Mouse (Mus musculus): ENCODE results near the gene Pah. TPM values are rescaled to one million over a fixed set of nuclear protein-coding genes. Genes with fewer than 3 reads are reported as not detected.

Pah gene
- polyA plus RNA-seq, 1 experiment from 2014 or later, result not detected

GRCm38 (mm10) chr10:87563818-87564217, 42.2 kb downstream of the Pah start:
- no peaks in the 10 kb centered on the region for H3K36me3 ChIP-seq (ENCODE audit: insufficient read depth, low read length)
- no peaks in the 10 kb centered on the region for H3K27me3 ChIP-seq (replicated peaks; ENCODE audit: insufficient read depth, low read length)
- H3K9me3 ChIP-seq (ENCODE audit: low read length), result no peaks in the 10 kb centered on the region
- DNase-seq (ENCODE audit: low spot score) (no peak), ATAC-seq (no peak)
- H3K4me1 ChIP-seq (ENCODE audit: insufficient read depth, low read depth, low read length), result no peaks in the 10 kb centered on the region
- no peak overlapping the region for H3K4me2 ChIP-seq (replicated peaks; ENCODE audit: low read depth, low read length)
- no peak overlapping the region for H3K4me3 ChIP-seq (ENCODE audit: low read depth, low read length)
- 81% methylated on average over 9 of the region's 9 CpGs for WGBS
- no peak overlapping the region for H3K27ac ChIP-seq (ENCODE audit: low read length)
- TF ChIP-seq CTCF (IDR thresholded peaks at IDR 0.05), result no peak
- H3K9ac ChIP-seq (replicated peaks; ENCODE audit: low read depth), result no peak overlapping the region

- 36% methylated on average over 2 of the region's 2 CpGs for WGBS
- Histone ChIP-seq H3K36me3 (ENCODE audit: insufficient read depth, low read length) (no peaks in the 10 kb centered on the region), H3K27me3 (replicated peaks; ENCODE audit: insufficient read depth, low read length) (no peaks in the 10 kb centered on the region), H3K9ac (replicated peaks; ENCODE audit: low read depth) (no peak overlapping the region), H3K9me3 (ENCODE audit: low read length) (no peaks in the 10 kb centered on the region), H3K4me3 (ENCODE audit: low read depth, low read length) (no peak overlapping the region), H3K27ac (ENCODE audit: low read length) (no peak overlapping the region), H3K4me1 (ENCODE audit: insufficient read depth, low read depth, low read length) (no peaks in the 10 kb centered on the region), H3K4me2 (replicated peaks; ENCODE audit: low read depth, low read length) (no peak overlapping the region)
- ATAC-seq (no peak), DNase-seq (ENCODE audit: low spot score) (no peak)
- no peak for TF ChIP-seq EP300 (IDR thresholded peaks at IDR 0.05)
- no peak for TF ChIP-seq CTCF (IDR thresholded peaks at IDR 0.05)
Measured at GRCm38 (mm10) chr10:87565712-87566111, 44.1 kb downstream of the Pah start.

DNA sequence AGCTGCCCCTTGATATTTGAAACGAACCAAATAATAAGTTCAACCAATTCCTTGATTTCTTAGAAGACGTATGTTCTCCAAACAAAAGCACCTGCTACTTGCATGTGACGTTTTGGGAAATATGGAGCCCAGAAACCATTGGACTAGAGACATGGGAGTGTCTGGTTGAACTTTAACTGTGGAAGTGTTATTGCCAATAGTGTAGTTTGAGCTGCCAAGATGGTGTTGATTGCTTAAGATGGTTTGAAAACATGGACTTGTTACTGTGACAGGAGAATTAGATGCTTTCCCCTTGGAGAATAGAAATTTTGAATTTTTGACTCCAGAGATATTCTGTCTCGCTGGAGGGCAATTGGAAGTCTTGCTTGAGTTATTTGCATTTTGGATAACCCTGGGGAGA, 50.9 kb downstream of the Pah start:
- Histone ChIP-seq H3K9ac (replicated peaks; ENCODE audit: low read depth) (no peak overlapping the region), H3K4me2 (replicated peaks; ENCODE audit: low read depth, low read length) (no peak overlapping the region), H3K9me3 (ENCODE audit: low read length) (no peaks in the 10 kb centered on the region), H3K4me3 (ENCODE audit: low read depth, low read length) (no peak overlapping the region), H3K27ac (ENCODE audit: low read length) (no peak overlapping the region), H3K4me1 (ENCODE audit: insufficient read depth, low read depth, low read length) (no peaks in the 10 kb centered on the region), H3K27me3 (replicated peaks; ENCODE audit: insufficient read depth, low read length) (no peaks in the 10 kb centered on the region), H3K36me3 (ENCODE audit: insufficient read depth, low read length) (no peaks in the 10 kb centered on the region)
- WGBS, result 74% methylated on average over 4 of the region's 4 CpGs
- TF ChIP-seq EP300 (IDR thresholded peaks at IDR 0.05) (no peak), CTCF (IDR thresholded peaks at IDR 0.05) (no peak)
- DNase-seq (ENCODE audit: low spot score) (no peak), ATAC-seq (no peak)

- H3K9ac ChIP-seq (replicated peaks; ENCODE audit: low read depth), result no peak overlapping the region
- TF ChIP-seq CTCF (IDR thresholded peaks at IDR 0.05), result no peak
- TF ChIP-seq EP300 (IDR thresholded peaks at IDR 0.05), result no peak
- H3K4me1 ChIP-seq (ENCODE audit: insufficient read depth, low read depth, low read length), result no peaks in the 10 kb centered on the region
- WGBS, result 72% methylated on average over 1 of the region's 1 CpGs
- no peak overlapping the region for H3K4me3 ChIP-seq (ENCODE audit: low read depth, low read length)
- ATAC-seq, result no peak
- no peaks in the 10 kb centered on the region for H3K36me3 ChIP-seq (ENCODE audit: insufficient read depth, low read length)
- no peaks in the 10 kb centered on the region for H3K27me3 ChIP-seq (replicated peaks; ENCODE audit: insufficient read depth, low read length)
- DNase-seq (ENCODE audit: low spot score), result no peak
- no peaks in the 10 kb centered on the region for H3K9me3 ChIP-seq (ENCODE audit: low read length)
- H3K4me2 ChIP-seq (replicated peaks; ENCODE audit: low read depth, low read length), result no peak overlapping the region
- H3K27ac ChIP-seq (ENCODE audit: low read length), result no peak overlapping the region
Measured at GRCm38 (mm10) chr10:87586696-87587095, 65.1 kb downstream of the Pah start.

DNA sequence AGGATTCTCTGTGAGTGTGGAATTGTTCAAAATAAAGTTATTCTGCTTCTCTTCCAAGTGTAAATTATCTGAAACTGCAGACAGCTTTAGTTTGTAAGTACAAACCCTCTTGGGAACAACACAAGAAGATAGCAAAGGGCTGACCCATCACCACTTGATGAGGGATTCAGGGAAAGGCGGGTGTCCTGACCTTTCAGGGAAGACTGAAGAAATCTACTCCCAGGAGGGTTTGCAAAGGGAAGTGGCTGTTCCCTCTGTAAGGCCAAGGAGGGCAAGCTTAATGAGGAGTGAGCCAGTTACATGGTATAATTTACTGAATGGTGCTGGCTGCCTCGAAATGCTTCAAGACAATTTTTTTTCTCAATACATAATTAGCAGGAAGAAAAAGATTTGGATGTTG, 72.3 kb downstream of the Pah start:
- H3K9me3 ChIP-seq (ENCODE audit: low read length), result no peaks in the 10 kb centered on the region
- ATAC-seq (no peak), DNase-seq (ENCODE audit: low spot score) (no peak)
- H3K4me1 ChIP-seq (ENCODE audit: insufficient read depth, low read depth, low read length), result no peaks in the 10 kb centered on the region
- no peak overlapping the region for H3K4me2 ChIP-seq (replicated peaks; ENCODE audit: low read depth, low read length)
- H3K36me3 ChIP-seq (ENCODE audit: insufficient read depth, low read length), result no peaks in the 10 kb centered on the region
- H3K9ac ChIP-seq (replicated peaks; ENCODE audit: low read depth), result no peak overlapping the region
- TF ChIP-seq CTCF (IDR thresholded peaks at IDR 0.05), result no peak
- no peak for TF ChIP-seq EP300 (IDR thresholded peaks at IDR 0.05)
- H3K4me3 ChIP-seq (ENCODE audit: low read depth, low read length), result no peak overlapping the region
- H3K27me3 ChIP-seq (replicated peaks; ENCODE audit: insufficient read depth, low read length), result no peaks in the 10 kb centered on the region
- H3K27ac ChIP-seq (ENCODE audit: low read length), result no peak overlapping the region
- WGBS, result 38% methylated on average over 2 of the region's 2 CpGs

DNA sequence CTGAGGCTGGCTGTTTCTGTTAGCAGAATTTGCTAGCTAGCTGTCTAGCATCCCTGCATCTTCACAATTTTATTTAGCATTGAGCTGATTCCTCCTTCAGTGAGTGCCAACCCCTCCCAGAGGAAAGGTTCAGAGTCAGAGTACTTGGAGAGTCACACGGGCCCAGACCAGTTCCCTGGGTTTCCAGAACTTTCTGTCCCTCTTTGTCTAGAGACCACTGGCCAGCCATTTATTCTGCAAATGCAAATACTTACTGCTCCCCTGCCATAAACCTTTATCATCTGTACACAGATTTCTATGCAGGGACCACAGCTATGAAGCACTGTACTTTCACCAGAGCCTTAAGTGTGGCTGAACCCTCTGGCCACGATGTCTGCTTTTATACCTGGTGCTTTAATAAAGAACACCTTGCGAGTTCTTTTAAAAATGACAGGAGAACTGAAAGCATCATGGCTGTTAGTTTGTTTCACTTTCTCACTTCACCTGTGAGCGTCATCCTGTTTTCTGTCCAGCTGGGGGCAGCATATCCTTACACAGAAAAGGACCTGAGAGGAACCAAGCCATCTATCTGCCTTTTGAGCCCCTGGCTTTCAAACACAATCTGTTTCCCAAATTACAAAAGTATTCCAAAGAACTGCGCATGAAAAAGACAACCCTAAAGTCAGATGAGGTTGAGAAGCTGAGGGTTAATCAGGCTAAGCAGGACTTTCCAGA, 74.9 kb downstream of the Pah start:
- Histone ChIP-seq H3K27ac (ENCODE audit: low read length) (no peak overlapping the region), H3K27me3 (replicated peaks; ENCODE audit: insufficient read depth, low read length) (no peaks in the 10 kb centered on the region), H3K9me3 (ENCODE audit: low read length) (no peaks in the 10 kb centered on the region), H3K36me3 (ENCODE audit: insufficient read depth, low read length) (no peaks in the 10 kb centered on the region), H3K4me3 (ENCODE audit: low read depth, low read length) (no peak overlapping the region), H3K9ac (replicated peaks; ENCODE audit: low read depth) (no peak overlapping the region), H3K4me1 (ENCODE audit: insufficient read depth, low read depth, low read length) (no peaks in the 10 kb centered on the region), H3K4me2 (replicated peaks; ENCODE audit: low read depth, low read length) (no peak overlapping the region)
- TF ChIP-seq EP300 (IDR thresholded peaks at IDR 0.05) (no peak), CTCF (IDR thresholded peaks at IDR 0.05) (peak; percentile 78)
- DNase-seq (ENCODE audit: low spot score) (peak; percentile 59), ATAC-seq (no peak)
- 35% methylated on average over 5 of the region's 5 CpGs for WGBS

Data from lung, postnatal 0 days (tissue).